Mouse (Mus musculus) brain, adult 2 months (tissue): ENCODE results near the gene Pheta2.
A peak's percentile ranks its signal among the peaks of the same experiment; 100 is the strongest.
"Not testable (repeated sequence)": the region's sequence is repeated elsewhere in the genome, so short reads cannot be mapped to it uniquely, and the experiment has no call there.

Experiments used
- DNase-seq: peaks from one replicate; pipeline ENCODE4 v3.0.0; 2011; ENCODE audit warnings: low read depth, low spot score

The Pheta2 gene

GRCm38 (mm10) chr15:82343368-82344287 is 4.9 kb downstream of the Pheta2 start:
- DNase-seq, result no peak

GRCm38 (mm10) chr15:82344971-82345370 is 6.2 kb downstream of the Pheta2 start:
- no peak for DNase-seq

DNA sequence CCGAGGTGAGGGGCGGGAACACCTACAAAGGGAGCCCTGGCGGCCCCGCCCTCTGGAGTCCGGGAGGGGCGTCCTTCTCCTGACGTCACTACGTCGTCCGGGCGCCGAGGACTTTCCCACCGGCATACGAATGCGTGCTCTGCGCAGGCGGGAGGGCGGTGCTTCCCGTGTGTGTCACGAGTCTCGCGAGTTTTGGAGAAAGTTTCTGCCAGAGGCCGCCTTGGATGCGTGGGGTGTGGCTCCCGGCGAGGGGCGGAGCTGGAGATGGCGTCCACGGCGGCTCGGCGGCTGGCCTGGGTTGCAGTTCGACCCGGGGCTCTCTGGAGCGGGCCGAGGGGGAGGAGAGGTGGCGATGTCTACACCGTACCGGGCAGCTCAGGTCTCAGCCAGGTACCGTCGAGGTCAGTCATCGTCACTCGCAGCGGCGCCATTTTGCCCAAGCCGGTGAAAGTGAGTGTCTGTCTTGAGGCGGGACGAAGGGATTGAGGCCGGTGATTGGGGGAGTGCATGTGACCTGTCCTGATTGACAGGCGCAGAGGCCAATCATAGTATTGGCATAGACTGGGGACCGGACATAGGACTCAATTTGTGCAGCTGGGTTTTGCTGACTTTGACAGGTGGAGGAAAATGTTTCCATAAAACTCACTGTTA is 7.2 kb downstream of the Pheta2 start:
- DNase-seq, result peak; percentile 100

GRCm38 (mm10) chr15:82346580-82347302 is 8.0 kb downstream of the Pheta2 start:
- DNase-seq, result no peak

DNA sequence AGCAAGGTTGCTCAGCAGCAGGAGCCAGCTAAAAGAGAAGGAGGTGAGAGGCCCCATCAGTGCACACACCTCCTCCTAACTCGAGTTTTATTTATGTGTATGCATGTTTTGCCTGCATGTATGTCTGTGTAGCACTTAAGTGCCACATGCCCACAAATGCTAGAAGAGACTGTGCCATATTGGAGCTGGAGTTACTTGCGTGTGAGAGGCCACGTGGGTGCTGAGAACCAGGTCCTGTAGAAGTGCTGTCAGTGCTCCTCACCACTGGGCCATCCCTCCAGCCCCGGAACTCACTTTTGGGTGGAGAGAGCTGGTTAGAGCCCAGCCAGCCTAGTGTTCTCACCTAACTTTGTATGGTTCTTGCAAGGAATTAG is 8.5 kb downstream of the Pheta2 start:
- DNase-seq, result no peak

DNA sequence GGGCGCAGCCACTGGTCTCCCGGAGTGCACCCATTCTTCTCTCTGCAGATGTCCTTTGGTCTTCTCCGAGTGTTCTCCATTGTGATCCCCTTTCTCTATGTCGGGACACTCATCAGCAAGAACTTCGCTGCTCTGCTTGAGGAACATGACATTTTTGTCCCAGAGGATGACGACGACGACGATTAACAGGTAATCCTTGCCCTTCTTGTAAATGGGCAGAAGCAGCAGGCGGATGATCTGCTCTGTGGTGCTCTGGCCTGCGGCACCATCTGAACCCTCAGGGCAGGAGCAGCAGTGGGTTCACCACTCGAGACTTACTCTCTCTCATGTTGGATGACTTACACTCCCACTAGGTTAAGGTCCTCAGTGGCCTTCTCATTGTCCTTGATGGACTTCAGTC is 9.1 kb downstream of the Pheta2 start:
- no peak for DNase-seq

DNA sequence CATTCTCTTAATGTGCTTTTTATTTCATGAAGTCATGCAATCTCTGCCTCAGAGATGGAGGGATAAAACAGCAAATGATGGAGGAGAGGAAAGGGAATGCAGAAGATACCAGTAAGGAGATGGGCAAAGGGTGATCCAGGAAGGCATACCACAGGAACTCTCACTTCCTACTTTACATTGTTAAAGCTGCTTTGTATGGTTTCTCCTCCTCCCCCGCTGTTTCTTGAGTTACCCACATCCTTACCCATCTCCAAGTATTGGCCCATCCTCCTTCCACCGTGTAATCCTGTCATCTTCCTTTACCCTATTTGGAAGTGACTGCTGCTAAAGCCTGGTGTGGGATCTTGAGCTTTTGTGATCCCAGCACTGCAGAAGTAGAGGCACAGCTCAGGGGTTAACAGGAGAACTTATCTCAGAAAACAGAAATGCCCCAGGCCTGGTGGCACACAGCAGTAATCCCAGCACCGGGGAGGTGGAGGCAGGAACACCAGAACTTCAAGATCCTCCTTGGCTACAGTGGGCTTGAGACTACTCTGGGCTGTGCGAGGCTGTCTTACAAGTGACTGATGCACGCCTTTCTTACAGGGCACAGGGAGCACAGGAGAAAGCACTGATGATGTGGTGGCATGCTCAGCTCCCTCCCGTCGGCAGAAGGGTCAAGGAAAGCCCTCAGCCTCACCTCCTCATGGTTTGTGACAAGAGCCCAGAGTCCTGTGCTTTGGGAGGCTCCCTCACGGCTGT is 9.7 kb downstream of the Pheta2 start:
- no peak for DNase-seq

DNA sequence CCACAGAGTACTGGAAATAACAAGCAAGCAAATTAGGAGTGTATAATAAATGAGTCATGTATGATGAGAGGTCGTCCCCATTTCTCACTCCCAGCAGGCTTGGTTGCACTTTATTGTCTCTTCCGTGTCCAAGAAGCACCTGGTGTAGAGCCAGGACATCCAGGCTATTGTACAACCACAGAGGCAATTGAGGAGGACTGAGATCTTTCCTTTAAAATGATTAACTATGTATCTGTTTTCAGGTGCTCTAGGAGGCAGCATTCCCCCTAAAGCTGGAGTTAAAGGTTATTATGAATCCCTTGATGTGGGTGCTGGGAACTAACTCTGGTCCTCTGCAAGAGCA is 10.2 kb downstream of the Pheta2 start:
- DNase-seq, result no peak

GRCm38 (mm10) chr15:82350349-82350748 is 11.6 kb downstream of the Pheta2 start:
- no peak for DNase-seq

- DNase-seq, result peak; percentile 60
Measured at GRCm38 (mm10) chr15:82351480-82351879, 12.7 kb downstream of the Pheta2 start.

DNA sequence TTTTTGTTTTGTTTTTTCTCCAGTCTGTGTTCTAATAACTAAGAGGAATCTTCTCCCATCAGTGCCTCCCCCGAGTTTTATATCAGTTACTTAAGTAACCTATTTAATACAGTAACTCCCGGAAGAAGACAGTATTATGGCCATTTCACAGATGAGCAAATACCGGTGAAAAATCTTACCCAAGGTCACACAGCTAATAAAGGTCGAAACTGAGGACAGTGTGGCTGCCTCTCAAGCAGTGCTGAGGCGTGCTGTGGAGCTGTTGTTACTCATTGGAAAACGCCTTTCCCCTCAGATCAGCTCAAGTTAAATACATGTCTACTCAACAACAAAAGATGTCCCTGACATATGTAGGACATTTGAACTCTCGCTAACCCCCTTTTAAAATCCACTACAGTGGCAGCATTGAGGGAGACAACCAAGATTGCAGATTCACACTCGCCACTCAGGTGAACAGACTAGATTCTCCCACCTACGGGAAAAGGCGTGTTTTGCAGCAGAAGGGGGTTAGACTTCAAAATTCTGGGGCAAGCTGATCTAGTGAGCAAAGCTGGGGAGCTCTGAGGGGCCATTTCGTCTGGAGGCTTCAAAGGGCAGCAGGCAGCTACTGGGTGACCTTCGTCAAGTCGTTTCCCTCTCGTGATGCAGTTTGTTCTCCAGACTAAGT is 14.5 kb downstream of the Pheta2 start:
- no peak for DNase-seq

GRCm38 (mm10) chr15:82353745-82354113 is 15.0 kb downstream of the Pheta2 start:
- DNase-seq, result no peak

- DNase-seq, result peak; percentile 100
Measured at GRCm38 (mm10) chr15:82354126-82354945, 15.6 kb downstream of the Pheta2 start, which contains the start of gene Ndufa6. Ndufa6 (minus strand) TSS chr15:82354322.

DNA sequence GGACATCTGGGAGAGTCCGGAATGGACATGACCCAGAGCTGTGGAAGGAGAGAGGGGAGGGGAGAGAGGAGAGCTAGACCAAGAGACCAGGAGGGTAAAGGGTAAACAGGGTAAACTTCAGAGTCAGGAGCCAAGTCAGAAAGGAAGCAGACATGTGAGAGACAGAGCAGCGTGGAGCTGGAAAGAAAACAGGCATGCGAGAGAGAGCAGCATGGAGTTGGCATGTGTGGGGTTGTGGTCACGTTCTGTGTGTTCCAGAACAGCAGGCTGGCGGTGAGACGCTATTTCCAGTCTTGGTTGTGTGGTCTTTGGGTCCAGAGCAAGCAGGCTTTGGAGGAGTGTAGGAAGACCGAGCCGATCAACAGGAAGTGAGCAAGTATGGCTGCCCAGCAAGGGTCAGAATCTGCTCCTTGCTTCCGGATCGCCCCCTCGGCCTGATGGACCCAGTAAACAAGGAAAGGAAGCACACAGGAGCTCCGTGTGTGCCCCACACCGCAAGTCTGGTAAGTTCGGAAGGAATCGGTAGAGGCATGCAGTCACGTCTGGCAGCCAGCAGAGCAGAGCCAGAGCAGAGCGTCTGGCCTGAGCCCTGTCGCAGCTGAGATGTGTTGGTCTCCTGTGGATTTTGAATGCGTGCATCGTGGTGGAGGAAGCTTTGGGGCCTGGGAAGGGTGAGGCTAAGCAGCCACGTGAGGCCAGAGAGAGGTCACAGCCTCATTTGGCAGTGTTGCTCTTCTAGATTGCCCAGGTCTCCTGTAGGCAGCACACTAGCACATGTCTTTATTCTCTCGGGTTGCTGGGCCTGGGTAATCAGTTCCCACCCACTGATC is 19.9 kb downstream of the Pheta2 start:
- DNase-seq, result no peak

DNA sequence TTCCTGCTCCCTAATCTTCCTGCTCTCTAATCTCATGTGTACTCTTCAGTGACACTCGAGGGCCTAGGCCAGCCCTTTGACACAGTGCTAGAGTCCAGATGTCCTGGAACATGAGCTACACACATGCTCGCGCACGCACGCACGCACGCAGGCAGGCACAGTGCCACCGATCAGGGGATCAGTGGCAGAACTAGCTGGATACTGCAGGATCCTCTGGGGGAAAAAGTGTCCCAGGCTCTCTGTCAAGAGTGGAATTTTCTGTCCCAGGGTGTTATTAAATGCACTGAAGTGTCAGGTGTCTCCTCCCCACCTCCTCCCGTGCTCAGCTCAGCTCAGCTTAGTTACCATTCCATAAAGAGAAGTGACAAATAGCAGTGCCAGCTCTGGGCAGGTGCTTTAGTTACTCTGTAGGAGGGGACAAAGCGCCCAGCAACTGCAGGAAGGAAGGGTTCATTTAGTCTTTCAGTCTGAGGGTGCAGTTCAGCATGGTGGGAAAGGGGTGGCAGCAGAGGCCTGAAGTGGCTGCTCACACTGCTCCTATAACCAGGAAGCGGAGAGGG is 22.8 kb downstream of the Pheta2 start:
- DNase-seq, result peak; percentile 61

- DNase-seq, result no peak
Measured at GRCm38 (mm10) chr15:82362234-82362633, 23.5 kb downstream of the Pheta2 start.

- not testable (repeated sequence) for DNase-seq
Measured at GRCm38 (mm10) chr15:82363801-82364200, 25.1 kb downstream of the Pheta2 start.

DNA sequence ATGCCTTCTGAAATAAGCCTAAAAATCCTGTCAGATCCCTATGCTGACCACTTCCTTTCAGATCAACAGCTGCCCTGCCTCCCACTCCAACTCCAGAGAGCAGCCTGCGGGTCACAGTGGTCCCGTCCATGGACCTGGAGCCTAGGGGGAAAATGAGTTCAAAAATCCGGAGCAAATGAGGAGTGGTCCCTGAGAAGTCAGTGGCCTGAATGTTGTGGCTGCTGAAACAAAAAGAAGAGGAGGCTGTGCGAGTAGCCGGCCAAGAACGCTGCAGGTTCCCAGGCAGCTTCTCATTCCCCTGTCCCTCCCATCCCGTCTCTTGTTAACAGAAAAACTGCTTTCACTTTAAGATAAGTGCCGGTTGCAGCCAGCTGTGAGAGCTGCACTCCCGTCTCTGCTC is 25.8 kb downstream of the Pheta2 start:
- DNase-seq, result not testable (repeated sequence)

DNA sequence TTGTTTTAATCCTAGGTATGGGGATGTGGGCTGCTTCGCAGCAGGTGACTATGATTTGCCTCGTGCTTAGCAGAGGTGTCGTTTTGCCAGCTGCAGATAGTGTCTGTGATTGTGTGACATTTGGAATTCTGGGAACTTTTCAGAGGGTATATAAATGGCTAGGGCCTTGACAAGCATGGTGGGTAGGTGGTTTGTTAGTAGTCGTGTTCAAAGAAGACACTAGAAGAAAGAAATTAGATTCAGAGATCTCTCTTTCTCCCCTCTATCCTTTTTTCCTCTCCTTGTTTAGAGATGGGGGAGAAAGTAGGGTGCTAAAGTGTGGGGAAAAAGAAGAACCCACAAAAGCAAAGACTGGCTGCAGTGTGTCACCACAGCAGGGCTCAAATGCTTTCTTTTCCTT is 29.4 kb downstream of the Pheta2 start:
- no peak for DNase-seq
